Mouse (Mus musculus) testis, adult 2 months (tissue): Measurements from ENCODE around the gene Adam8. TPM values are rescaled to one million over a fixed set of nuclear protein-coding genes. Genes with fewer than 3 reads are reported as not detected.

ENCODE experiments used
- H3K27ac ChIP-seq: fragments of 200-500 bp; 2 replicates; pipeline ENCODE4 v1.5.1; 2012; ENCODE audit warnings: low read depth, low read length; ENCODE audit not compliant: control insufficient read depth, insufficient read depth
- H3K27me3 ChIP-seq: fragments of 200-500 bp; 2 replicates; pipeline ENCODE4 v1.6.1; 2012; ENCODE audit warnings: mild to moderate bottlenecking, low read length, moderate library complexity; ENCODE audit not compliant: control insufficient read depth, insufficient read depth
- H3K36me3 ChIP-seq: fragments of 200-500 bp; 2 replicates; pipeline ENCODE4 v1.6.1; 2012; ENCODE audit warnings: mild to moderate bottlenecking, low read length; ENCODE audit not compliant: control insufficient read depth, insufficient read depth
- H3K4me1 ChIP-seq: fragments of 200-500 bp; 2 replicates; pipeline ENCODE4 v1.6.1; 2012; ENCODE audit warnings: low read length; ENCODE audit not compliant: control insufficient read depth, insufficient read depth
- H3K4me3 ChIP-seq: fragments of 200-500 bp; 2 replicates; pipeline ENCODE4 v1.5.1; 2012; ENCODE audit warnings: low read depth, mild to moderate bottlenecking, low read length, moderate library complexity, mixed read lengths; ENCODE audit not compliant: control insufficient read depth
- CTCF ChIP-seq: fragments of 200-500 bp; IDR thresholded peaks from 2 replicates; pipeline ENCODE4 v1.5.1; 2012; ENCODE audit warnings: low read depth, mild to moderate bottlenecking, inconsistent platforms, low read length, moderate library complexity; ENCODE audit not compliant: control insufficient read depth, insufficient read depth, insufficient replicate concordance
- POLR2A ChIP-seq: fragments of 200-500 bp; IDR thresholded peaks from 2 replicates; pipeline ENCODE4 v1.6.1; 2012; ENCODE audit warnings: low read depth, mild to moderate bottlenecking, inconsistent platforms, low read length, moderate library complexity; ENCODE audit not compliant: control insufficient read depth
- polyA plus RNA-seq: library from polyadenylated mRNA; depleted of rRNA; stranded (reverse); fragments of >200 nt; gene quantifications from 2 replicates; pipeline ENCODE4 v1.2.3, GENCODE M21; 2012

Gene Adam8
- polyA plus RNA-seq, 1 experiment: 7.0 TPM

DNA sequence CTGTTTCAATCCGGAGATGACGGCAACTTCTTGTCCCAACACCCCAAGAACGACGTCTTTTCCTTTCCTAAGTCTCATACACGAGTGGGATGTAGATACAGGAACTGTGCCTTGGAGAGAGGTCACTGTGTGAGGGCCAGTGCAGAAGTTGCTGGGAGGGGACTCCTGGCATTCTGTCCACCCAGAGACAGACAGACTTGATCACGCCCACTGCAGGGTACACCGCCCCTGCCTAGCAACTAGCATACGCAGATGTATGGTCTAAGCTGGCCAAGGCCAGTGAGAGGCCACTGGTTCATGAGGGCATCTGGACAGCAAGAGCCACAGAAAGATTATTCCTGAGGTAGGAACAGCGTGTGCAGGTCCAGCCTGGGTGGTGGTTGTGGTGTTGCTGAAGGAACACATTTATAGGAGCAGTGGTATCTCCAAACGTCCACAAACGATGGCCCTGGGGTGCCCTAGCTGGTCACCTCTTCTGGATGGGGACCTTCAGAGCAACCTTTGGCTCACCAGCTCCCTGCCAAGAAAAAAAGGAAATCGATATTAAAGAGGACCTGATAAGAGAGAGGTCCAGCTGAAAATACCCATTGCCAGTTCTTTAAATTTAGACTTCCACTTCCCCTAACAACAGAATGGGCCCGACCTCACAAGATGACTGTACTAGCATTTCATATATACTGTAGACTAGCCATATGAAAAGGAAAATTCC, 13.2 kb downstream of the Adam8 start:
- TF ChIP-seq CTCF (no peak), POLR2A (peak; percentile 30; the same call in 1 of the 2 replicates)
- Histone ChIP-seq H3K27me3 (no peaks in the 10 kb centered on the region), H3K4me1 (peaks cover 9% of the 10 kb centered on the region), H3K4me3 (peak overlapping the region; percentile 96), H3K27ac (peak overlapping the region; percentile 50), H3K36me3 (no peaks in the 10 kb centered on the region)

- no peaks in the 10 kb centered on the region for H3K36me3 ChIP-seq
- H3K4me3 ChIP-seq: peak within 1 kb of the TSS; percentile 96
- H3K4me1 ChIP-seq: peaks cover 9% of the 10 kb centered on the region
- no peaks in the 10 kb centered on the region for H3K27me3 ChIP-seq
- H3K27ac ChIP-seq: peak within 1 kb of the TSS; percentile 89
- TF ChIP-seq POLR2A: peak; percentile 75
- no peak for TF ChIP-seq CTCF
Observed at GRCm38 (mm10) chr7:139978278-139978892, 14.0 kb downstream of the Adam8 start, which contains the start of gene 6430531B16Rik. TSS of gene 6430531B16Rik (minus strand) at chr7:139978755.

DNA sequence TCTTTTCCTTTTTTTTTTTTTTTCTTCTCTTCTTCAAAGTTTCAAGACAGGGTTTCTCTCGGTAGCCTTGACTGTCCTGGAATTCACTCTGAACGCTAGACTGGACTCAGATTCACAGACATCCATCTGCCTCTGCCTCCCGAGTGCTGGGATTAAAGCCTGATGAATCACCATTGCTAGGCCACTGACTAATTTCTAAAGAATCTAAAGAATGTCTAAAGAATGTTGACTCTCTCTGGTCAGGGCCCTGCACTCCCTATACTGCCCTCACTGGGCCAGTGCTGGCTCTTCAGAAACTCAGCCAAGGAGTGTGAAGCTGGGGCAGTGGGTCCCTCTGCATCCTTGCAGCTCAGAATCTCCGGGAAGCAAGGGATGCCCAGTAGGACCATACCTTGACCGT, 16.9 kb downstream of the Adam8 start:
- no peaks in the 10 kb centered on the region for H3K27me3 ChIP-seq

GRCm38 (mm10) chr7:139974307-139974706, 18.1 kb downstream of the Adam8 start:
- Histone ChIP-seq H3K4me3 (no peak overlapping the region), H3K36me3 (no peaks in the 10 kb centered on the region), H3K27ac (no peak overlapping the region), H3K4me1 (peaks cover 9% of the 10 kb centered on the region), H3K27me3 (no peaks in the 10 kb centered on the region)
- TF ChIP-seq POLR2A: no peak
- TF ChIP-seq CTCF: no peak

More for the DNA sequence above, 16.9 kb downstream of the Adam8 start:
- H3K27ac ChIP-seq: no peak overlapping the region
- no peaks in the 10 kb centered on the region for H3K36me3 ChIP-seq
- H3K4me1 ChIP-seq: peaks cover 9% of the 10 kb centered on the region
- TF ChIP-seq CTCF: no peak
- TF ChIP-seq POLR2A: no peak
- H3K4me3 ChIP-seq: no peak overlapping the region

GRCm38 (mm10) chr7:139972923-139973331, 19.4 kb downstream of the Adam8 start:
- no peak for TF ChIP-seq POLR2A
- TF ChIP-seq CTCF: no peak
- Histone ChIP-seq H3K36me3 (no peaks in the 10 kb centered on the region), H3K4me3 (peak overlapping the region; percentile 41), H3K27ac (no peak overlapping the region), H3K4me1 (peaks cover 2% of the 10 kb centered on the region; the same call in 1 of the 2 replicates), H3K27me3 (no peaks in the 10 kb centered on the region)

- H3K4me3 ChIP-seq: peak overlapping the region; percentile 62
- H3K4me1 ChIP-seq: no peaks in the 10 kb centered on the region
- H3K27ac ChIP-seq: peak overlapping the region; percentile 15; the same call in 1 of the 2 replicates
- H3K27me3 ChIP-seq: no peaks in the 10 kb centered on the region
- H3K36me3 ChIP-seq: no peaks in the 10 kb centered on the region
- TF ChIP-seq POLR2A (0 out of 2 replicates have a peak, but pooled peaks have one; percentile 13), CTCF (no peak)
Observed at GRCm38 (mm10) chr7:139971436-139971835, 20.9 kb downstream of the Adam8 start.

DNA sequence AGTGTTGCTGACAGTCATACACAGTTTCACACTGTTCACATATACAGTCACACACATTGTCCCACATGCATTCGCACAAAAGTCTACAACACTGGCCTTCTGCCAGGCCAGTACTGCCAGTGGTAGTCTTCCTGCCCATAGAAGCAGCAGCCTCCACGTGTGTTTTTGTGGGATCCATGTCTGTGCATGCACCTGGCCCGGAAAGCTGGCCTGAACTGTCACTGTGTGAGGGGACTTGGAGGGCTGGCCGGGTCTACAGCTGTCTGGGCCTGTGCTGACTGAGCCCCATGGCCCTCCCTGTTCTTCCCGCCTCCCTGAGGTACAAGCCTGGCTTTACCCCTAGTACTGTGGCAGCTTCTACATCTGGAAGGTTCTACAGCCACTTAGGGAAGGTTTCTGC, 21.4 kb downstream of the Adam8 start:
- no peak for TF ChIP-seq CTCF
- TF ChIP-seq POLR2A: no peak
- no peak overlapping the region for H3K27ac ChIP-seq
- no peaks in the 10 kb centered on the region for H3K27me3 ChIP-seq

More for the DNA sequence above, 21.4 kb downstream of the Adam8 start:
- H3K4me1 ChIP-seq: no peaks in the 10 kb centered on the region
- H3K36me3 ChIP-seq: no peaks in the 10 kb centered on the region
- peak overlapping the region; percentile 62 for H3K4me3 ChIP-seq
